Mouse (Mus musculus) retina, postnatal 7 days (tissue): Measurements from ENCODE around the gene 2210016F16Rik.
"Not testable (repeated sequence)": the region's sequence is repeated elsewhere in the genome, so short reads cannot be mapped to it uniquely, and the experiment has no call there.

Experiments used
- DNase-seq: peaks from one replicate; pipeline ENCODE4 v3.0.0-alpha.2; 2012; ENCODE audit warnings: low read depth, low spot score

2210016F16Rik gene

GRCm38 (mm10) chr13:58373153-58373470, 11.9 kb downstream of the 2210016F16Rik start:
- DNase-seq: no peak

GRCm38 (mm10) chr13:58372278-58373152, 12.5 kb downstream of the 2210016F16Rik start:
- DNase-seq: no peak

- no peak for DNase-seq
Observed at GRCm38 (mm10) chr13:58368835-58369234, 16.2 kb downstream of the 2210016F16Rik start.

GRCm38 (mm10) chr13:58367641-58368040, 17.4 kb downstream of the 2210016F16Rik start:
- DNase-seq: no peak

- DNase-seq: no peak
Observed at GRCm38 (mm10) chr13:58366373-58366772, 18.7 kb downstream of the 2210016F16Rik start.

GRCm38 (mm10) chr13:58365179-58365578, 19.8 kb downstream of the 2210016F16Rik start:
- DNase-seq: not testable (repeated sequence)

- DNase-seq: no peak
Observed at GRCm38 (mm10) chr13:58364353-58365175, 20.5 kb downstream of the 2210016F16Rik start.

GRCm38 (mm10) chr13:58359304-58359653, 25.7 kb downstream of the 2210016F16Rik start:
- no peak for DNase-seq

- peak; percentile 82 for DNase-seq
Observed at GRCm38 (mm10) chr13:58358629-58359303, 26.3 kb downstream of the 2210016F16Rik start, which contains the start of gene Kif27. TSS of gene Kif27 (minus strand) at chr13:58359122.

- DNase-seq: no peak
Observed at GRCm38 (mm10) chr13:58352996-58353395, 32.0 kb downstream of the 2210016F16Rik start.

GRCm38 (mm10) chr13:58350606-58351005, 34.4 kb downstream of the 2210016F16Rik start:
- no peak for DNase-seq

GRCm38 (mm10) chr13:58344505-58344904, 40.5 kb downstream of the 2210016F16Rik start:
- DNase-seq: no peak

GRCm38 (mm10) chr13:58337456-58337855, 47.6 kb downstream of the 2210016F16Rik start:
- DNase-seq: no peak

- DNase-seq: no peak
Observed at GRCm38 (mm10) chr13:58334116-58334515, 50.9 kb downstream of the 2210016F16Rik start.
